Mouse (Mus musculus): Measurements from ENCODE around the gene BC051142. TPM values are rescaled to one million over a fixed set of nuclear protein-coding genes. Genes with fewer than 3 reads are reported as not detected.
"Not testable (repeated sequence)": the region's sequence is repeated elsewhere in the genome, so short reads cannot be mapped to it uniquely, and the experiment has no call there.

BC051142 gene
- polyA plus RNA-seq, 1 experiment = not detected

DNA sequence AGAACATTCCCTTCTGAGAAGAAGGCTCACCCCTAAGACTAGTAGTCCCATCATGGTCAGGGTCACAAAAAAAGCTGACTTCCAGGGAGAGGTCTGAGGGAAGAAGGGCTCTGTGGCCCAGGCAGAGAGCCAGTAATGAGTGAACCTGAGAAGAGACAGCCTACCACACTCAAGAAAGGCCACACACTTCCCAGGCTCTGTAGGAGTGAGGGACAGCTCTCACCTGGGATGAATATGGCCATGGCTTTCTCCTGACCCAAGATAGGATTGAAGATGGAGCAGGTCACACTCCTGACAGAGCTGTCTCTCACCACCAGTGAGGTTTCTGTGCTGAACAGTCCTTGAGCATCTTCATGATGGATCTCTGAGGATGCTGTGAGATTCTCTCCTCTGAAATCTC is 94.2 kb downstream of the BC051142 start:
- TF ChIP-seq POLR2A (IDR thresholded peaks at IDR 0.05; ENCODE audit: borderline replicate concordance, low read depth, low read length) = no peak
- TF ChIP-seq CTCF (IDR thresholded peaks at IDR 0.05; ENCODE audit: low read depth, low read length) = no peak
- Histone ChIP-seq H3K27ac (ENCODE audit: insufficient read depth, low read depth, low read length) (no peak overlapping the region), H3K4me1 (ENCODE audit: control insufficient read depth, insufficient read depth, low read length) (peaks cover 5% of the 10 kb centered on the region), H3K4me3 (ENCODE audit: insufficient read depth, low read length) (no peak overlapping the region)

DNA sequence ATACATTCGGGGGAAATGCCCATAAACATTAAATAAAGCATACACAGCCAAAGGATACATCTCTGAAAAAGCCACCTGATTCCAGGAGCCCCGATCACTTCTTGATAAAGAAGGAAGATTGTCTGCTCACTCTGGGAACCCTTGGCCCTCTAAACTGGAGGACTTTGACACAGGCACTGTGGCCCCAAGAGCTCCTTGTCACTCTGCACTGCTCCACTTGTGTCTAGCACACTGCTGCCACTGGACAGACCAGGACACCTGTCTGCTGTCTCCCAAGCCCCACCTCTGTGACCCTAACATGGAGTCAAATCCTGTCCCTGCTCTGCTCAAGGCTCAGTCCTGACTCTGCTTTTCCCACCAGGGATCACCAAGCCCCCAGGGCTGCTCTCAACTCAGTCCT is 96.5 kb downstream of the BC051142 start:
- not testable (repeated sequence) for H3K4me1 ChIP-seq (ENCODE audit: control insufficient read depth, insufficient read depth, low read length); H3K4me3 ChIP-seq (ENCODE audit: insufficient read depth, low read length); H3K27ac ChIP-seq (ENCODE audit: insufficient read depth, low read depth, low read length)

DNA sequence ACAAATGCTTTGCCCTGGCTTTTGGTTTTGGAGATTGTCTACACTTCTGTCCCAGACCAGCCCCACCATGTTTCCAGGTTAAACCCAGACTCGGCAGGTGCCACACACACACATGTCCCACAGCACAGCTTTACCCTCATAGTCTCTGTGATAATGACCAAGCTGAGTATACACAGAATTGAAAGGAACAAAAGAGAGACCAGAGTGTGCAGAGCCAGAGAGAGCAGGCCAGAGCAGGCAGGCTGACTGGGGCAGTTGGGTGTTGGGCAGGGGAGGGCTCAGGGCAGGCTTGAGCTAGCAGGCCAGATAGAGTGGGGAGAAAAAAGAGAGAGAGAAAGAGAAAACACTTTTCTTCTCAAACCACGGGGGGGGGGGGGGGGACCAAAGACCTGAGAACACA is 97.9 kb downstream of the BC051142 start:
- Histone ChIP-seq H3K27ac (ENCODE audit: insufficient read depth, low read depth, low read length) (no peak overlapping the region), H3K4me1 (ENCODE audit: control insufficient read depth, insufficient read depth, low read length) (peaks cover 5% of the 10 kb centered on the region), H3K4me3 (ENCODE audit: insufficient read depth, low read length) (no peak overlapping the region)
- TF ChIP-seq CTCF (IDR thresholded peaks at IDR 0.05; ENCODE audit: low read depth, low read length) (no peak), POLR2A (IDR thresholded peaks at IDR 0.05; ENCODE audit: borderline replicate concordance, low read depth, low read length) (no peak)

DNA sequence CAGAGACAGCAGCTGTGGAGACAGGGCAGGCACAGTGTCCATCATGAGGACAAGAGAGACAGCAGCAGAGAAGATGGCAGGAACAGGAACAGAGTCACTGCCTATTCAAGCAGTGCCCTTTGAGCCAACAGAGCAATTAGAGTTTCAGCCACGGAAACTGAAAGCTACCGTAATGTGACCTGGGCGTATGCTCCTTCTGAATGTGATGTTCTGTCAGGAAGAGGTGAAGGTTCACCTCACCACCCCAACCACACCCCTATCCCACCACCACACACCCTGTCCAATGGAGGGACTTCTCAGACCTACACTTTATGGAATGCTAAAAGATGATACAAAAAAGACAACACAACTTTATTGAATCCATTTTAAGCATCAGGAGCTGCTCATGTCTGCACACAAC is 98.7 kb downstream of the BC051142 start:
- H3K4me1 ChIP-seq (ENCODE audit: control insufficient read depth, insufficient read depth, low read length); H3K4me3 ChIP-seq (ENCODE audit: insufficient read depth, low read length); H3K27ac ChIP-seq (ENCODE audit: insufficient read depth, low read depth, low read length): not testable (repeated sequence)

DNA sequence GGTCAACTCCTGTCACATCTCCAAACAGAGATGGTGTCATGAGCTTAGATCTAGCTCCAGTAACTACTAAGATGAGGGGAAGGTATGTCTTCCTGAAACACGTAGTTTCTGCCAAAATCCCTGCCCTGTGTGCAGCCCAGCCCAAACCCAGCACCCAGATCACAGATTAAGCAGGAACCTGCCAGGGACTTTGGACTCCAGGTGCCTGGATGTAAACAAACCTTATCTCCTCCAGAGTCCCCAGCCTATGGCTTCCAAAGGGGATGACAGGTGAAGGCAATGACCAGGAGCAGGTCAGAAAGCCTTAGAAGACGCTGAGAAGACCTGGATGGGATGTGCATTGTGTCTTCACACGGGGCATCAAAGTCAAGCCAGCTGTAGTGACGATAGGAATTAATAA is 99.1 kb downstream of the BC051142 start:
- H3K4me1 ChIP-seq (ENCODE audit: control insufficient read depth, insufficient read depth, low read length); H3K27ac ChIP-seq (ENCODE audit: insufficient read depth, low read depth, low read length); H3K4me3 ChIP-seq (ENCODE audit: insufficient read depth, low read length): not testable (repeated sequence)

DNA sequence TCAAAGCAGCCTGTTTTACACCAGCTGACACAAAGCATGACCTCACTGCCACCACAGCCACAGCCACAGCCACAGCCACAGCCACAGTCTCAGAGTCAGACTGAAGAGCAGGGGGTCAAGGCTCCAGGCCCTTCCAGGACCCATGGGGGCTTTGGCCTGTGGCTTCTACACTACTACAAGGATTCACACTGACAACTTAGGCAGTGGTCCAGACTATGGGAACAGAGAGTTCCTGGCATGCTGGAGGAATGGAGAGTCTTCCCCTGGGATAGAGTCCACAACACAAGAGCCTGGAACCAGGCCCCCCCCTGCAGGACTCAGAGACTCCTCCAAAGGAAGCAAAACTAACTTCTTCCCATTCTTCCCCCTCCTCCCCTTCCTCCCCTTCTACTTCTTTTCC is 109.0 kb downstream of the BC051142 start:
- Histone ChIP-seq H3K4me3 (ENCODE audit: insufficient read depth, low read length) (no peak overlapping the region), H3K27ac (ENCODE audit: insufficient read depth, low read depth, low read length) (no peak overlapping the region), H3K4me1 (ENCODE audit: control insufficient read depth, insufficient read depth, low read length) (peaks cover 23% of the 10 kb centered on the region)
- TF ChIP-seq POLR2A (IDR thresholded peaks at IDR 0.05; ENCODE audit: borderline replicate concordance, low read depth, low read length) (no peak), CTCF (IDR thresholded peaks at IDR 0.05; ENCODE audit: low read depth, low read length) (no peak)

Other genes starting within 250 kb of the BC051142 start
- 232 and 258 TPM in 2 replicates for gene H2-DMb1, start 245.7 kb upstream of the BC051142 start, polyA plus RNA-seq (2012; ENCODE audit: insufficient read depth, insufficient read length, missing spikeins)
- 56.2 and 60.8 TPM in 2 replicates for gene Tap1, start 211.3 kb upstream of the BC051142 start, polyA plus RNA-seq (2012; ENCODE audit: insufficient read depth, insufficient read length, missing spikeins)
- gene Psmb9, start 211.1 kb upstream of the BC051142 start, polyA plus RNA-seq (2012; ENCODE audit: insufficient read depth, insufficient read length, missing spikeins) = 134 TPM in 2 replicates
- gene Psmb8, start 201.1 kb upstream of the BC051142 start, polyA plus RNA-seq (2012; ENCODE audit: insufficient read depth, insufficient read length, missing spikeins) = 201 and 204 TPM in 2 replicates
- gene Tap2, start 195.3 kb upstream of the BC051142 start, polyA plus RNA-seq (2012; ENCODE audit: insufficient read depth, insufficient read length, missing spikeins) = 51.8 and 56.6 TPM in 2 replicates
- 1.9 and 2.0 TPM in 2 replicates for gene H2-Ob, start 159.9 kb upstream of the BC051142 start, polyA plus RNA-seq (2012; ENCODE audit: insufficient read depth, insufficient read length, missing spikeins)
- 1,609 and 1,701 TPM in 2 replicates for gene H2-Ab1, start 141.1 kb upstream of the BC051142 start, polyA plus RNA-seq (2012; ENCODE audit: insufficient read depth, insufficient read length, missing spikeins)
- gene H2-Aa, start 111.0 kb upstream of the BC051142 start, polyA plus RNA-seq (2012; ENCODE audit: insufficient read depth, insufficient read length, missing spikeins) = 2,467 and 2,568 TPM in 2 replicates
- 1,267 and 1,387 TPM in 2 replicates for gene H2-Eb1, start 93.0 kb upstream of the BC051142 start, polyA plus RNA-seq (2012; ENCODE audit: insufficient read depth, insufficient read length, missing spikeins)
- 0.31 TPM in 1 of 2 replicates, not detected in the other for gene H2-Eb2, start 73.2 kb upstream of the BC051142 start, polyA plus RNA-seq (2012; ENCODE audit: insufficient read depth, insufficient read length, missing spikeins)
- 0.41 and 0.71 TPM in 2 replicates for gene Btnl2, start 44.0 kb upstream of the BC051142 start, polyA plus RNA-seq (2012; ENCODE audit: insufficient read depth, insufficient read length, missing spikeins)
- gene Btnl1, start 21.7 kb upstream of the BC051142 start, polyA plus RNA-seq (2012; ENCODE audit: insufficient read depth, insufficient read length, missing spikeins) = not detected in 2 replicates
- not detected in 2 replicates for gene Btnl4, start 78.5 kb downstream of the BC051142 start, polyA plus RNA-seq (2012; ENCODE audit: insufficient read depth, insufficient read length, missing spikeins)
- gene Btnl6, start 118.5 kb downstream of the BC051142 start, polyA plus RNA-seq (2012; ENCODE audit: insufficient read depth, insufficient read length, missing spikeins) = not detected in 2 replicates
- gene Notch4, start 165.4 kb downstream of the BC051142 start, polyA plus RNA-seq (2012; ENCODE audit: insufficient read depth, insufficient read length, missing spikeins) = 0.78 and 1.3 TPM in 2 replicates
- gene Gpsm3, start 191.0 kb downstream of the BC051142 start, polyA plus RNA-seq (2012; ENCODE audit: insufficient read depth, insufficient read length, missing spikeins) = 217 and 244 TPM in 2 replicates
- 85.9 and 90.0 TPM in 2 replicates for gene Pbx2, start 192.4 kb downstream of the BC051142 start, polyA plus RNA-seq (2012; ENCODE audit: insufficient read depth, insufficient read length, missing spikeins)
- gene Ager, start 199.0 kb downstream of the BC051142 start, polyA plus RNA-seq (2012; ENCODE audit: insufficient read depth, insufficient read length, missing spikeins) = 1.3 and 2.2 TPM in 2 replicates
- gene Rnf5, start 204.9 kb downstream of the BC051142 start, polyA plus RNA-seq (2012; ENCODE audit: insufficient read depth, insufficient read length, missing spikeins) = 110 and 116 TPM in 2 replicates
- 93.0 and 101 TPM in 2 replicates for gene Agpat1, start 205.4 kb downstream of the BC051142 start, polyA plus RNA-seq (2012; ENCODE audit: insufficient read depth, insufficient read length, missing spikeins)
- gene Egfl8, start 217.2 kb downstream of the BC051142 start, polyA plus RNA-seq (2012; ENCODE audit: insufficient read depth, insufficient read length, missing spikeins) = 4.9 and 9.0 TPM in 2 replicates
- gene Ppt2, start 229.7 kb downstream of the BC051142 start, polyA plus RNA-seq (2012; ENCODE audit: insufficient read depth, insufficient read length, missing spikeins) = 101 and 118 TPM in 2 replicates
- gene Prrt1, start 230.7 kb downstream of the BC051142 start, polyA plus RNA-seq (2012; ENCODE audit: insufficient read depth, insufficient read length, missing spikeins) = 0.76 and 1.3 TPM in 2 replicates
- 22.4 and 22.9 TPM in 2 replicates for gene Fkbpl, start 245.9 kb downstream of the BC051142 start, polyA plus RNA-seq (2012; ENCODE audit: insufficient read depth, insufficient read length, missing spikeins)
- gene Atf6b, start 248.3 kb downstream of the BC051142 start, polyA plus RNA-seq (2012; ENCODE audit: insufficient read depth, insufficient read length, missing spikeins) = 42.6 and 62.7 TPM in 2 replicates

All from bone marrow macrophage, adult 2 months (primary cell).